Mouse (Mus musculus) limb, embryonic 11.5 days (tissue): ENCODE measurements around the gene Stat6. TPM values are rescaled to one million over a fixed set of nuclear protein-coding genes. Genes with fewer than 3 reads are reported as not detected.

Experiments
- ATAC-seq: fragments of 200-750 bp; cut with Nextera tagmentation; 2 replicates; pipeline ENCODE4 v1.8.0; 2017; ENCODE audit warnings: low read depth; ENCODE audit not compliant: insufficient number of reproducible peaks, low FRiP score, low TSS enrichment
- DNase-seq: peaks from one replicate; pipeline ENCODE4 v3.0.0-alpha.2; 2015; ENCODE audit warnings: low spot score
- H3K27ac ChIP-seq: fragments of 300-500 bp; sonication (generic); replicated peaks from 2 replicates; pipeline ENCODE4 v1.5.1; 2014; ENCODE audit warnings: low read depth, mild to moderate bottlenecking, low read length
- H3K27me3 ChIP-seq: fragments of 300-500 bp; sonication (generic); 2 replicates; pipeline ENCODE4 v1.6.1; 2014; ENCODE audit warnings: mild to moderate bottlenecking, low read length, mixed read lengths; ENCODE audit not compliant: control insufficient read depth, insufficient read depth
- H3K36me3 ChIP-seq: fragments of 300-500 bp; sonication (generic); 2 replicates; pipeline ENCODE4 v1.6.1; 2014; ENCODE audit warnings: mild to moderate bottlenecking, low read length, moderate library complexity, mixed read lengths; ENCODE audit not compliant: control insufficient read depth, insufficient read depth
- H3K4me1 ChIP-seq: fragments of 300-500 bp; sonication (generic); 2 replicates; pipeline ENCODE4 v1.6.1; 2014; ENCODE audit warnings: low read length, mixed read lengths; ENCODE audit not compliant: control insufficient read depth, insufficient read depth
- H3K4me2 ChIP-seq: fragments of 300-500 bp; sonication (generic); 2 replicates; pipeline ENCODE4 v1.6.1; 2014; ENCODE audit warnings: low read depth, mild to moderate bottlenecking, moderate library complexity; ENCODE audit not compliant: severe bottlenecking
- H3K4me3 ChIP-seq: fragments of 300-500 bp; sonication (generic); 2 replicates; pipeline ENCODE4 v1.5.1; 2014; ENCODE audit warnings: low read depth, low read length
- H3K9ac ChIP-seq: fragments of 300-500 bp; sonication (generic); 2 replicates; pipeline ENCODE4 v1.6.1; 2014; ENCODE audit warnings: mild to moderate bottlenecking, low read length
- H3K9me3 ChIP-seq: fragments of 300-500 bp; sonication (generic); 2 replicates; pipeline ENCODE4 v1.6.1; 2016; ENCODE audit warnings: low read length; ENCODE audit not compliant: control insufficient read depth
- WGBS: fragments of 180-500 bp; shearing (Covaris S2); extraction: QIAGEN DNeasy Blood & Tissue Kit; methylation state at CpG from one replicate; pipeline ENCODE4 v1.1.7; 2014; 5-methylcytosine and 5-hydroxymethylcytosine counted together
- polyA plus RNA-seq: library from polyadenylated mRNA; unstranded; fragments of >200 nt; fragmentation: Nextera tagmentation; extraction: Ambion mirVana; gene quantifications from 2 replicates; pipeline ENCODE4 v1.2.1, GENCODE M21; 2014

Stat6 gene
- polyA plus RNA-seq, 1 experiment from 2014 or later: 5.7 TPM

GRCm38 (mm10) chr10:127698966-127699365, 56.2 kb downstream of the Stat6 start:
- ATAC-seq: no peak

GRCm38 (mm10) chr10:127703299-127703698, 60.5 kb downstream of the Stat6 start:
- ATAC-seq (no peak; the same call in 1 of the 2 replicates), DNase-seq (no peak)
- Histone ChIP-seq H3K4me3 (no peak overlapping the region), H3K36me3 (no peaks in the 10 kb centered on the region), H3K27ac (no peak overlapping the region), H3K9ac (no peak overlapping the region), H3K4me2 (no peak overlapping the region), H3K27me3 (no peaks in the 10 kb centered on the region), H3K4me1 (no peaks in the 10 kb centered on the region), H3K9me3 (no peaks in the 10 kb centered on the region)
- WGBS: 46% methylated on average over 4 of the region's 4 CpGs

More at GRCm38 (mm10) chr10:127698966-127699365, 56.2 kb downstream of the Stat6 start:
- DNase-seq: no peak
- Histone ChIP-seq H3K4me2 (no peak overlapping the region), H3K4me1 (no peaks in the 10 kb centered on the region), H3K27ac (no peak overlapping the region), H3K36me3 (no peaks in the 10 kb centered on the region), H3K4me3 (no peak overlapping the region), H3K9ac (no peak overlapping the region), H3K9me3 (no peaks in the 10 kb centered on the region), H3K27me3 (no peaks in the 10 kb centered on the region)
- WGBS: 93% methylated on average over 7 of the region's 7 CpGs

GRCm38 (mm10) chr10:127704293-127704692, 61.5 kb downstream of the Stat6 start:
- Histone ChIP-seq H3K9ac (no peak overlapping the region), H3K27me3 (no peaks in the 10 kb centered on the region), H3K9me3 (no peaks in the 10 kb centered on the region), H3K36me3 (no peaks in the 10 kb centered on the region), H3K4me1 (no peaks in the 10 kb centered on the region), H3K27ac (no peak overlapping the region), H3K4me3 (no peak overlapping the region), H3K4me2 (no peak overlapping the region)
- whole genome bisulfite sequencing: 67% methylated on average over 2 of the region's 2 CpGs
- ATAC-seq: no peak
- DNase-seq: no peak

- WGBS: 64% methylated on average over 2 of the region's 2 CpGs
Measured at GRCm38 (mm10) chr10:127704766-127705220, 62.0 kb downstream of the Stat6 start, which contains the start of gene Myo1a. Gene Myo1a, plus strand, starts transcription at chr10:127705170.

GRCm38 (mm10) chr10:127705783-127706182, 63.0 kb downstream of the Stat6 start:
- Histone ChIP-seq H3K36me3 (no peaks in the 10 kb centered on the region), H3K9me3 (no peaks in the 10 kb centered on the region), H3K9ac (no peak overlapping the region), H3K4me2 (no peak overlapping the region), H3K4me3 (no peak overlapping the region), H3K4me1 (no peaks in the 10 kb centered on the region), H3K27me3 (no peaks in the 10 kb centered on the region), H3K27ac (no peak overlapping the region)
- no peak for ATAC-seq
- no peak for DNase-seq
- 90% methylated on average over 4 of the region's 4 CpGs for WGBS

More at GRCm38 (mm10) chr10:127704766-127705220, 62.0 kb downstream of the Stat6 start, which contains the start of gene Myo1a:
- Histone ChIP-seq H3K4me1 (no peaks in the 10 kb centered on the region), H3K9ac (no peak within 1 kb of the TSS), H3K4me2 (no peak within 1 kb of the TSS), H3K36me3 (no peaks in the 10 kb centered on the region), H3K4me3 (no peak within 1 kb of the TSS), H3K9me3 (no peaks in the 10 kb centered on the region), H3K27ac (no peak within 1 kb of the TSS), H3K27me3 (no peaks in the 10 kb centered on the region)
- DNase-seq (no peak), ATAC-seq (no peak)

GRCm38 (mm10) chr10:127707721-127708120, 64.9 kb downstream of the Stat6 start:
- Histone ChIP-seq H3K9me3 (no peaks in the 10 kb centered on the region), H3K4me2 (no peak overlapping the region), H3K27ac (no peak overlapping the region), H3K4me3 (no peak overlapping the region), H3K9ac (no peak overlapping the region), H3K36me3 (no peaks in the 10 kb centered on the region), H3K27me3 (no peaks in the 10 kb centered on the region), H3K4me1 (no peaks in the 10 kb centered on the region)
- 88% methylated on average over 7 of the region's 7 CpGs for WGBS
- DNase-seq (no peak), ATAC-seq (no peak)

GRCm38 (mm10) chr10:127708850-127709370, 66.1 kb downstream of the Stat6 start:
- Histone ChIP-seq H3K36me3 (no peaks in the 10 kb centered on the region), H3K27ac (no peak overlapping the region), H3K9me3 (no peaks in the 10 kb centered on the region), H3K4me3 (no peak overlapping the region), H3K4me2 (no peak overlapping the region), H3K27me3 (no peaks in the 10 kb centered on the region), H3K4me1 (0 out of 2 replicates have a peak, but pooled peaks cover 4% of the 10 kb centered on the region), H3K9ac (no peak overlapping the region)
- ATAC-seq (no peak), DNase-seq (no peak)
- WGBS: 88% methylated on average over 3 of the region's 3 CpGs

- 74% methylated on average over 13 of the region's 13 CpGs for WGBS
- Histone ChIP-seq H3K4me2 (no peak overlapping the region), H3K4me3 (no peak overlapping the region), H3K9me3 (no peaks in the 10 kb centered on the region), H3K4me1 (0 out of 2 replicates have a peak, but pooled peaks cover 4% of the 10 kb centered on the region), H3K36me3 (no peaks in the 10 kb centered on the region), H3K9ac (no peak overlapping the region), H3K27me3 (no peaks in the 10 kb centered on the region), H3K27ac (no peak overlapping the region)
- no peak for ATAC-seq
- DNase-seq: no peak
Measured at GRCm38 (mm10) chr10:127710331-127710730, 67.5 kb downstream of the Stat6 start.
